Mouse (Mus musculus) thymus, adult 2 months (tissue): ENCODE measurements around the gene Pde2a.

Source experiments
- CTCF ChIP-seq: fragments of 200-500 bp; IDR thresholded peaks from 2 replicates; pipeline ENCODE4 v1.5.1; 2012; ENCODE audit warnings: mild to moderate bottlenecking, control low read depth, low read length, moderate library complexity, borderline replicate concordance; ENCODE audit not compliant: control insufficient read depth, poor library complexity, insufficient read depth; ENCODE audit errors: extremely low read depth
- POLR2A ChIP-seq: fragments of 200-500 bp; IDR thresholded peaks from 2 replicates; pipeline ENCODE4 v1.6.1; 2012; ENCODE audit warnings: mild to moderate bottlenecking, low read length, control low read depth, moderate library complexity; ENCODE audit not compliant: control insufficient read depth, poor library complexity, insufficient read depth; ENCODE audit errors: extremely low read depth

DNA sequence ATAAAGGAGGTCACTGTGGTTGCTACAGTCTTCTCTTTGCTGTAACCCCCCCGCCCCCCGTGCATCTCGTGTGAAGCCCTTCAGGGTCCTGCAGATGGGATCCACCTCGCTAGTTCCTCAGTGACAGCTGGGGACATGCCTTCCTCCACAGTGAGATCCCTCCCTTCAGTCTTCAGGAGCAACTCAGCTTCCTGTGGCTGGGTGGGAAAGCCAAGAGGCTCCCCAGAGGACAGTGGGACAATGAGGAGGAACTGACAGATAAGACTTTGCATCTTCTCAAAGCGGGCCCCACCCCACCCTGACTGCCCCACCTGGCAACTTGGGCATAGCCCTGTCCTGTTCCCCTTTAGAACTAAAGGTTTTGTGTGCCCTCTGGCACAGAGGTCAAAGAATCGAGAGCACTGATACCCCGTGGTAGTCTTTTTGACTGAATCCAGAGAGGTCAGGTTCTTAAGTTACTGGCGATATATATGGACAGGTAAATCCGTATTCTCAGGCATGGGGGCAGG is 37.9 kb downstream of the Pde2a start:
- no peak for TF ChIP-seq CTCF
- no peak for TF ChIP-seq POLR2A
